Mouse (Mus musculus): ENCODE data around the gene Arhgef2. TPM values are rescaled to one million over a fixed set of nuclear protein-coding genes. Genes with fewer than 3 reads are reported as not detected.
"Not testable (repeated sequence)": the region's sequence is repeated elsewhere in the genome, so short reads cannot be mapped to it uniquely, and the experiment has no call there.

Arhgef2 gene
- polyA plus RNA-seq, 1 experiment from 2014 or later, result 123 TPM

DNA sequence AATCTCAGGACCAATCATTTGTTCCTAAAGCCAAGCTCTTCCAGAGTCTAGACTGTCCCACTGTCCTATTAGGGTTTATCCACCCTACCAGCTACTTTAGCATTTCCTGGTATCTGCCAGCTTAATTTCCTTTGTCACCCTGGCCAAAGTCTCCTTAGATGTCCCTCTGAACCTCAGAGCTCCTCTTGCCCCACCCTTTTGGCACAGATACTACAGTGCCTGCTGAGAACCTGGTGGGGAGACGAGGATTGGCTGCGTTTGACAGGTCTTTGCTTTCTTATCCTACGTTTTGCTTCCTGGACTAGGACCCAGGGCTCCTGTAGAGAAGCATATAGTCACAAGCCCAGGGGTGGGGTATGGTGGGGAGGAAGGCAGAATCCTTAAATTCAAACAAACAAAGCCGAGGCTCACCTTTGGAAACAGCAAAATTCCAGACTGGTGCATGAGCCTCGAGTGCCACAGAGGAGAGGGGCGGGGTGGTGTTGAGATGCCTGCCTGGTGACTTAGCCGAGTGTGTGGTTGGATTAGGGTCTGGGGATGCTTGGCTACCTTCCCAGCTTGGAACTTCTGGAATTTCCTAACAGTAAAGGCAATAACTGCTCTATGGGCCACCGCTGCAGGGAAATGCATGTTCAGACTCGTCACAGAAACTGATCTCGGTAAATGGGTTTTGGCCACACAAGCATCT lies 11.7 kb upstream of the Arhgef2 start:
- Histone ChIP-seq H3K27ac (no peak overlapping the region), H3K27me3 (ENCODE audit: insufficient read depth, poor library complexity, severe bottlenecking) (no peaks in the 10 kb centered on the region), H3K4me3 (no peak overlapping the region), H3K4me1 (replicated peaks) (peaks cover 30% of the 10 kb centered on the region), H3K9me3 (no peaks in the 10 kb centered on the region), H3K36me3 (peaks cover 6% of the 10 kb centered on the region; the same call in 1 of the 2 replicates)
- no peak for DNase-seq (ENCODE audit: low spot score)
- WGBS, result 70% methylated on average over 10 of the region's 10 CpGs

DNA sequence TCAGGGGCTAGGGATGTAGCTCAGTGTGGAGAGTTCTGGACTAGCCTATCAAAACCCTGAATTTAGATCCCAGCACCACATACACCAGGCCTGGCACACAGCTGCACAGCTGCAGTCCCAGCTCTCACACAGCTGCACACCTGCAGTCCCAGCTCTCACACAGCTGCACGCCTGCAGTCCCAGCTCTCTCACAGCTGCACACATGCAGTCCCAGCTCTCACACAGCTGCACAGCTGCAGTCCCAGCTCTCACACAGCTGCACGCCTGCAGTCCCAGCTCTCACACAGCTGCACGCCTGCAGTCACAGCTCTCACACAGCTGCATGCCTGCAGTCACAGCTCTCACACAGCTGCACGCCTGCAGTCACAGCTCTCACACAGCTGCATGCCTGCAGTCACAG lies 9.2 kb upstream of the Arhgef2 start:
- not testable (repeated sequence) for DNase-seq (ENCODE audit: low spot score); H3K36me3 ChIP-seq; H3K4me3 ChIP-seq; H3K9me3 ChIP-seq; H3K27me3 ChIP-seq (ENCODE audit: insufficient read depth, poor library complexity, severe bottlenecking); H3K27ac ChIP-seq
- H3K4me1 ChIP-seq (replicated peaks), result peaks cover 16% of the 10 kb centered on the region
- WGBS, result 79% methylated on average over 4 of the region's 4 CpGs

- H3K27me3 ChIP-seq (ENCODE audit: insufficient read depth, poor library complexity, severe bottlenecking), result no peaks in the 10 kb centered on the region
- no peak overlapping the region for H3K27ac ChIP-seq
- H3K36me3 ChIP-seq, result no peaks in the 10 kb centered on the region
- DNase-seq (ENCODE audit: low spot score), result no peak
- no peaks in the 10 kb centered on the region for H3K9me3 ChIP-seq
- WGBS, result 82% methylated on average over 4 of the region's 4 CpGs
- peaks cover 14% of the 10 kb centered on the region for H3K4me1 ChIP-seq (replicated peaks)
- no peak overlapping the region for H3K4me3 ChIP-seq
Measured at GRCm38 (mm10) chr3:88602466-88602865, 3.3 kb upstream of the Arhgef2 start.

- Histone ChIP-seq H3K4me3 (no peak overlapping the region), H3K4me1 (replicated peaks) (peaks cover 21% of the 10 kb centered on the region), H3K27ac (no peak overlapping the region), H3K27me3 (ENCODE audit: insufficient read depth, poor library complexity, severe bottlenecking) (0 out of 2 replicates have a peak, but pooled peaks cover 6% of the 10 kb centered on the region), H3K36me3 (no peaks in the 10 kb centered on the region), H3K9me3 (no peaks in the 10 kb centered on the region)
- WGBS, result 32% methylated on average over 6 of the region's 6 CpGs
- DNase-seq (ENCODE audit: low spot score), result peak; percentile 66
Measured at GRCm38 (mm10) chr3:88603714-88604161, 2.0 kb upstream of the Arhgef2 start.

- Histone ChIP-seq H3K36me3 (no peaks in the 10 kb centered on the region), H3K9me3 (no peaks in the 10 kb centered on the region), H3K27me3 (ENCODE audit: insufficient read depth, poor library complexity, severe bottlenecking) (0 out of 2 replicates have a peak, but pooled peaks cover 6% of the 10 kb centered on the region), H3K4me3 (no peak overlapping the region), H3K27ac (no peak overlapping the region), H3K4me1 (replicated peaks) (peaks cover 21% of the 10 kb centered on the region)
- DNase-seq (ENCODE audit: low spot score), result no peak
- 92% methylated on average over 7 of the region's 7 CpGs for WGBS
Measured at GRCm38 (mm10) chr3:88604863-88605262, 903 bp upstream of the Arhgef2 start.

DNA sequence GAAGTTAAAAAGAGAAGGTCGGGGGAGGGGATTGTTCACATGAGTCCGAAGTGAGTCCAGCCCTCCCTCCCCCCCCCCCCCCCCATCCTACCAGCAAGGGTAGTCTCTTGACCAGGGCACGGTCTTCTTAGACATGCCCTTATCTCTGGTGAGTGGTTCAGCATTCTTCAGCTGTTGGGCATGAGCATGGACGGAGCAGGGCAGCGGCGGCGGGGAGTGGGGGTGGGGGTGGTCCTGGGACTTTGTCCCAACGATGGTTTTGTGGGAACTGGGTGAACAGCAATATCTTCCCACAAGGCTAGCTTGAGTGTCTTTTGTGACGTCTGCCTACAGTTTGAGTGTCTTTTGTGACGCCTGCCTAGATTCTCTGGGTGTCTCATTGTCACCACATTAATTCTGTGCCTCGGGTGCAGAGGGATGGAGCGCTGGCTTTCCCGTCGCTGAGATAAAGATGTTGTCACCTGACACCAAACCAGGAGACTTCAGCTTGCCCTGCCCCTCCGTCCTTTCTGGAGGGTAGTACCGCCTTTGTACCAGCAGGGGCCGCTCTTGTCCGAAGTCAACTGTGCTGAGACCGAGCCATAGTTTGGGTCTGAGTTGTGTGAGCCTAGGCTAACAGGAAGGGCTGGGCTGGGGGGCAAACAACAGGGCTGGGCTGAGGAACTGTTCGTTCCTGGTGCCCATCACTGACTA lies 1.4 kb downstream of the Arhgef2 start:
- WGBS, result under 1% methylated on average over 20 of the region's 20 CpGs
- Histone ChIP-seq H3K4me1 (replicated peaks) (peaks cover 21% of the 10 kb centered on the region), H3K36me3 (no peaks in the 10 kb centered on the region), H3K27me3 (ENCODE audit: insufficient read depth, poor library complexity, severe bottlenecking) (0 out of 2 replicates have a peak, but pooled peaks cover 6% of the 10 kb centered on the region), H3K27ac (peak overlapping the region; percentile 77), H3K4me3 (peak overlapping the region; percentile 51), H3K9me3 (no peaks in the 10 kb centered on the region)
- peak; percentile 95 for DNase-seq (ENCODE audit: low spot score)

GRCm38 (mm10) chr3:88607758-88608138 lies 2.0 kb downstream of the Arhgef2 start:
- Histone ChIP-seq H3K4me1 (replicated peaks) (peaks cover 21% of the 10 kb centered on the region), H3K9me3 (no peaks in the 10 kb centered on the region), H3K27me3 (ENCODE audit: insufficient read depth, poor library complexity, severe bottlenecking) (0 out of 2 replicates have a peak, but pooled peaks cover 6% of the 10 kb centered on the region), H3K36me3 (no peaks in the 10 kb centered on the region), H3K27ac (peak overlapping the region; percentile 62), H3K4me3 (peak overlapping the region; percentile 51)
- 20% methylated on average over 10 of the region's 10 CpGs for WGBS
- DNase-seq (ENCODE audit: low spot score), result no peak

GRCm38 (mm10) chr3:88609066-88609465 lies 3.3 kb downstream of the Arhgef2 start:
- Histone ChIP-seq H3K36me3 (no peaks in the 10 kb centered on the region), H3K27me3 (ENCODE audit: insufficient read depth, poor library complexity, severe bottlenecking) (0 out of 2 replicates have a peak, but pooled peaks cover 6% of the 10 kb centered on the region), H3K4me3 (no peak overlapping the region), H3K4me1 (replicated peaks) (peaks cover 18% of the 10 kb centered on the region), H3K9me3 (no peaks in the 10 kb centered on the region), H3K27ac (no peak overlapping the region)
- DNase-seq (ENCODE audit: low spot score), result no peak
- 82% methylated on average over 4 of the region's 4 CpGs for WGBS

GRCm38 (mm10) chr3:88614418-88614817 lies 8.7 kb downstream of the Arhgef2 start:
- 75% methylated on average over 8 of the region's 8 CpGs for WGBS
- Histone ChIP-seq H3K36me3 (no peaks in the 10 kb centered on the region), H3K27ac (0 out of 2 replicates have a peak overlapping the region, but pooled peaks have one; percentile 41), H3K4me3 (no peak overlapping the region), H3K27me3 (ENCODE audit: insufficient read depth, poor library complexity, severe bottlenecking) (peaks cover 10% of the 10 kb centered on the region; the same call in 1 of the 2 replicates), H3K4me1 (replicated peaks) (peaks cover 28% of the 10 kb centered on the region), H3K9me3 (no peaks in the 10 kb centered on the region)
- no peak for DNase-seq (ENCODE audit: low spot score)

GRCm38 (mm10) chr3:88615117-88615516 lies 9.4 kb downstream of the Arhgef2 start:
- peaks cover 10% of the 10 kb centered on the region; the same call in 1 of the 2 replicates for H3K27me3 ChIP-seq (ENCODE audit: insufficient read depth, poor library complexity, severe bottlenecking)
- H3K4me1 ChIP-seq (replicated peaks), result peaks cover 34% of the 10 kb centered on the region
- no peak for DNase-seq (ENCODE audit: low spot score)
- H3K9me3 ChIP-seq, result no peaks in the 10 kb centered on the region
- peak overlapping the region; percentile 25; the same call in 1 of the 2 replicates for H3K4me3 ChIP-seq
- H3K36me3 ChIP-seq, result no peaks in the 10 kb centered on the region
- peak overlapping the region; percentile 53; the same call in 1 of the 2 replicates for H3K27ac ChIP-seq
- WGBS, result 76% methylated on average over 5 of the region's 5 CpGs

DNA sequence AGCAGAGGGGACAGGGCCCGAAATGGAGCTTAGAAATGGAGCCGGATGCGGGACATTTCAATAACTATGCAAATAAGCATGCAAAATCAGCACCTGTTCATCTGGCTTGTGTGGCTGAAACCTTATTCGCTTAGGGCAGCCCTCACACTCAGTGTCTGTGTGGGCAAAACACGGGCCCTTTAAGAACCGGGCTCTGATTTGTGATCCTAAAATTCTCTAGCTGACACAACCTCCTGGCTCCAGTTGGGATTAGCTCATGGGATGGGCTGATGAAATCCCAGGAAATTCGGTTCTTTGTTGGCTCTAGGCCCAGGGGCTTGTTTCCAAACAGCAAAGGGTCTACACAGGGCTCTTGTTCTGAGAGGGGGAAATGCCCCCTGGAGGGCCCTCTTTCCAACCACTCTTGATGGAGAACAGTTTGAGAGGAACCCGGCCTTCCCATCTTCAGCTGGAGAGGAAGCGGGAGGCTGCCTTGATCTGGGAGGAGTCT lies 10.2 kb downstream of the Arhgef2 start:
- no peaks in the 10 kb centered on the region for H3K9me3 ChIP-seq
- peak overlapping the region; percentile 25; the same call in 1 of the 2 replicates for H3K4me3 ChIP-seq
- H3K4me1 ChIP-seq (replicated peaks), result peaks cover 43% of the 10 kb centered on the region
- DNase-seq (ENCODE audit: low spot score), result no peak
- 60% methylated on average over 9 of the region's 9 CpGs for WGBS
- peak overlapping the region; percentile 53; the same call in 1 of the 2 replicates for H3K27ac ChIP-seq
- H3K36me3 ChIP-seq, result 0 out of 2 replicates have a peak, but pooled peaks cover under 1% of the 10 kb centered on the region
- peaks cover 10% of the 10 kb centered on the region; the same call in 1 of the 2 replicates for H3K27me3 ChIP-seq (ENCODE audit: insufficient read depth, poor library complexity, severe bottlenecking)

- Histone ChIP-seq H3K9me3 (no peaks in the 10 kb centered on the region), H3K27me3 (ENCODE audit: insufficient read depth, poor library complexity, severe bottlenecking) (peaks cover 10% of the 10 kb centered on the region; the same call in 1 of the 2 replicates), H3K36me3 (0 out of 2 replicates have a peak, but pooled peaks cover 4% of the 10 kb centered on the region), H3K4me3 (no peak overlapping the region), H3K27ac (no peak overlapping the region), H3K4me1 (replicated peaks) (peaks cover 46% of the 10 kb centered on the region)
- WGBS, result 81% methylated on average over 3 of the region's 3 CpGs
- no peak for DNase-seq (ENCODE audit: low spot score)
Measured at GRCm38 (mm10) chr3:88616951-88617500, 11.3 kb downstream of the Arhgef2 start.

Measured in hindbrain, embryonic 10.5 days (tissue).